Mouse (Mus musculus) brown adipose tissue, adult 24 weeks (tissue): Measurements from ENCODE around the gene Cplane1. TPM values are rescaled to one million over a fixed set of nuclear protein-coding genes. Genes with fewer than 3 reads are reported as not detected.
"Not testable (repeated sequence)": the region's sequence is repeated elsewhere in the genome, so short reads cannot be mapped to it uniquely, and the experiment has no call there.

Experiments used
- H3K27ac ChIP-seq: fragments of 200-500 bp; replicated peaks from 2 replicates; pipeline ENCODE4 v1.5.1; 2012; ENCODE audit warnings: low read depth, mild to moderate bottlenecking, low read length
- H3K4me1 ChIP-seq: fragments of 200-500 bp; 2 replicates; pipeline ENCODE4 v1.6.1; 2012; ENCODE audit warnings: low read length, mixed read lengths; ENCODE audit not compliant: control insufficient read depth, insufficient read depth, insufficient read length
- H3K4me3 ChIP-seq: fragments of 200-500 bp; 2 replicates; pipeline ENCODE4 v1.5.1; 2012; ENCODE audit warnings: low read depth, mild to moderate bottlenecking, low read length, moderate library complexity; ENCODE audit not compliant: insufficient read depth
- polyA plus RNA-seq: library from polyadenylated mRNA; stranded (reverse); fragments of >200 nt; gene quantifications from 2 replicates; pipeline ENCODE4 v1.2.4, GENCODE M21; 2012; ENCODE audit not compliant: missing spikeins, insufficient read depth, insufficient read length

Gene Cplane1
- polyA plus RNA-seq, 1 experiment = 2.5 TPM

DNA sequence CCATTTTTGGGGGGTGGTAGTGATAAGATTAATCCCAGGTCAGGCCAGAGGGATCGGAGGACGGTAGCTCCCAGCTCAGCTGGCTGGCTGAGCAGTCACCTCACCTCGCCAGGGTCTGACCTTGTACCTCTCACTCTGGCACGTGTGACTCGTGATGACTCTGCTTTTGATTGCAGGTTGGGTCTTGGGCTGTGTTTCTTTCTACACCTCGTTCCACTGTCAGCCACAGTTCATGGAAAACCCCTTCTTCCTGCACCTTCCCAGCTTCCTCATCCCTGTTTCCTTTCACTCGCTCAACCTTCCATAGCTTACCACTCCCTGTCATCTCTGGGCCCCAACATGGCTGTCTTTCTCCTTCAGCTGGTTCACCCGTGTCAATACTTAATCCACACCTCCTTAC is 103.0 kb downstream of the Cplane1 start:
- Histone ChIP-seq H3K4me3 (no peak overlapping the region), H3K27ac (no peak overlapping the region), H3K4me1 (no peaks in the 10 kb centered on the region)

GRCm38 (mm10) chr15:8277916-8278315 is 109.0 kb downstream of the Cplane1 start:
- H3K4me1 ChIP-seq, H3K4me3 ChIP-seq, H3K27ac ChIP-seq: not testable (repeated sequence)

GRCm38 (mm10) chr15:8279320-8279779 is 110.4 kb downstream of the Cplane1 start:
- Histone ChIP-seq H3K4me3 (peak overlapping the region; percentile 55), H3K4me1 (no peaks in the 10 kb centered on the region; the same call in 1 of the 2 replicates), H3K27ac (no peak overlapping the region)

GRCm38 (mm10) chr15:8279929-8280610 is 111.2 kb downstream of the Cplane1 start:
- H3K27ac ChIP-seq = no peak overlapping the region
- H3K4me1 ChIP-seq = no peaks in the 10 kb centered on the region; the same call in 1 of the 2 replicates

GRCm38 (mm10) chr15:8281701-8282100 is 112.8 kb downstream of the Cplane1 start:
- Histone ChIP-seq H3K4me1 (no peaks in the 10 kb centered on the region; the same call in 1 of the 2 replicates), H3K4me3 (no peak overlapping the region), H3K27ac (no peak overlapping the region)

More at GRCm38 (mm10) chr15:8279929-8280610, 111.2 kb downstream of the Cplane1 start:
- H3K4me3 ChIP-seq = peak overlapping the region; percentile 55; the same call in 1 of the 2 replicates

DNA sequence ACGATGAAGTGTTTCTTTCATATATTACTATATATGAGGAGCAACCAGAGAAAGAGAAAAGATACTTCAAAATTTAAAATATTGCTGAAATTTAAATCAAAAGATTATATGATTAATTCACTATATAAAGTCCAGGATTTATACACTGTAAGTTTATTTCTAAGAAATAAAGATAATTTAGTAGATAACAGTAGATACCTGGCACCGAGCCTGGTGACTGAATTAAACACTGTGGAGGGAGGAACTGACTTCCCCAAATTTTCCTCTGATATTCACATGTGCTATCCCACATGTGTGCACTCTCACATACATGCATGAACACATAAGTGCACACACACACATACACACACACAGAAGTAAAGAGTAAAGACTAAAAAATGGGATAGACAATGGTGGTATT is 113.2 kb downstream of the Cplane1 start:
- H3K27ac ChIP-seq = no peak overlapping the region
- no peak overlapping the region for H3K4me3 ChIP-seq
- H3K4me1 ChIP-seq = no peaks in the 10 kb centered on the region; the same call in 1 of the 2 replicates

DNA sequence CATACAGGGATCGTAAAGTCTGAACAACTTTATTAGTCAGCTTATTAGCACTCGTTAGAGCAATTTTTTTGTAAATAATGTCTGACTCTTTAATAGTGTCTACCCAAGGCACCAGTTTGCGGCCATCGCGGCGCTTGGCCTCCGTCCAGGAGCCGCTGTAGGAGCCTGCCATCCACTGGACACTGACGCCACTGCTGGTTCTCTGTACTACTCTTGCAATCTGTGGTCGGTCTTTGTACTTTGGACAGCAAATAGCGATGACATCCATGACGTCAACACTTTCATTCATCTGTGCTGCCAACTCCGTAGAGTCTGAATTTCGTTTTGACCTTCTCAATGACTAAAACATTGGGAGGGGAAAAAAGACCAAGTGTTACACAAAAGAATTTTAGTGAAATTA is 122.3 kb downstream of the Cplane1 start:
- no peak overlapping the region for H3K4me3 ChIP-seq
- H3K27ac ChIP-seq = no peak overlapping the region
- no peaks in the 10 kb centered on the region for H3K4me1 ChIP-seq

- Histone ChIP-seq H3K4me1 (no peaks in the 10 kb centered on the region), H3K4me3 (no peak overlapping the region)
These were observed 125.2 kb downstream of the Cplane1 start for GRCm38 (mm10) chr15:8294150-8294549.

GRCm38 (mm10) chr15:8302944-8303343 is 134.0 kb downstream of the Cplane1 start:
- H3K27ac ChIP-seq = no peak overlapping the region
- no peaks in the 10 kb centered on the region for H3K4me1 ChIP-seq
- no peak overlapping the region for H3K4me3 ChIP-seq

More at GRCm38 (mm10) chr15:8294150-8294549, 125.2 kb downstream of the Cplane1 start:
- H3K27ac ChIP-seq = no peak overlapping the region

- Histone ChIP-seq H3K4me3 (no peak overlapping the region), H3K27ac (no peak overlapping the region), H3K4me1 (no peaks in the 10 kb centered on the region)
These were observed 136.6 kb downstream of the Cplane1 start for GRCm38 (mm10) chr15:8305474-8305873.

DNA sequence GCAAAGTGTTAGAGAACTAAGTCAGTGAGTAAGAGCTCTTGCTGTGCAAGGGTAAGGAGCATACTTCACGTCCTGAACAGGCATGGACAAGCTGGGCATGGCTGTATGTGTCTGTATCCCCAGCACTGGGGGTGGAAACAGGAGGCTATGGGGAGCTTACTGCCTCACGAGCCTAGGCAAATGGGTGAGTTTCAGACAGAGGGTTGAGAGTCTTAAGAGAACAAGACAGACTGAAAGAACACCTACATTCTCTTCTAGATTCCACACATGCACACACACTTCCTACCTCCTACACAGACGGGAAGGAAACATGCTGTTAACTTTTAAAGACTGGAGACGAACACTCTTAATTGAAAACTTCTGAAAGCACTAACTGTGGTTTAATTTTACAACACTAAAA is 148.5 kb downstream of the Cplane1 start:
- Histone ChIP-seq H3K4me1 (no peaks in the 10 kb centered on the region), H3K4me3 (no peak overlapping the region), H3K27ac (no peak overlapping the region)

DNA sequence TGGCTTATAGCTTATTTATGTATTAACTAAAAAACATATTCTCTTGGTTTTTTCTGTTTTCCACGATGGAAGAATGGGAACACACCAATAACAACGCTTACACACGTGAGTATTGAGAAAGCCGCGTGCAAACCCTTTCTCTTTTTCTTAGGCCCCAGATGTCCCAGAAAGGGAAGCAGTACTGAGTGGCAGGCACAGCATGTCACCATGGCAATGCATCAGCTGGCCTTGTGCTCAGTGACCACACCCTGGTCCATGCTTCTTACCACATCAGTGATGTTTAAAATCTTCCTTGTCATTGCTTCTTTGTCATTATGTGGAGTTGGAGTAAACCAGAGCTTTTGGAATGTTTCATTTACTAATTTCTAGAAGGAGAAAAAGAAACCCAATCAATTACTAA is 150.3 kb downstream of the Cplane1 start:
- Histone ChIP-seq H3K4me3 (no peak overlapping the region), H3K27ac (no peak overlapping the region), H3K4me1 (no peaks in the 10 kb centered on the region)

Other genes starting within 250 kb of the Cplane1 start
- gene Wdr70, start 69.9 kb upstream of the Cplane1 start, polyA plus RNA-seq = 33.6 and 34.4 TPM in 2 replicates
- gene Nup155, start 59.8 kb upstream of the Cplane1 start, polyA plus RNA-seq = 4.8 and 4.9 TPM in 2 replicates